Mouse (Mus musculus): ENCODE measurements at regions not wholly inside any gene's neighbourhood (a gene's known extent, or its start where the extent isn't known, plus 50 kb on each side); places are given as distances from the start of the nearest gene placed in this dataset.
"Not testable (repeated sequence)": the region's sequence is repeated elsewhere in the genome, so short reads cannot be mapped to it uniquely, and the experiment has no call there.

- no peak for DNase-seq (ENCODE audit: low spot score)
Measured at GRCm38 (mm10) chr8:109311484-109312210, 182.2 kb upstream of the Pmfbp1 start.

GRCm38 (mm10) chr8:109312731-109313130 lies 181.1 kb upstream of the Pmfbp1 start:
- no peak for DNase-seq (ENCODE audit: low spot score)

GRCm38 (mm10) chr8:109320955-109321354 lies 172.9 kb upstream of the Pmfbp1 start:
- DNase-seq (ENCODE audit: low spot score): no peak

GRCm38 (mm10) chr8:109323351-109323750 lies 170.5 kb upstream of the Pmfbp1 start:
- no peak for DNase-seq (ENCODE audit: low spot score)

GRCm38 (mm10) chr8:109324241-109324640 lies 169.6 kb upstream of the Pmfbp1 start:
- DNase-seq (ENCODE audit: low spot score): no peak

- no peak for DNase-seq (ENCODE audit: low spot score)
Measured at GRCm38 (mm10) chr8:109336203-109336602, 157.6 kb upstream of the Pmfbp1 start.

- DNase-seq (ENCODE audit: low spot score): no peak
Measured at GRCm38 (mm10) chr8:109338220-109338835, 155.5 kb upstream of the Pmfbp1 start.

- DNase-seq (ENCODE audit: low spot score): not testable (repeated sequence)
Measured at GRCm38 (mm10) chr8:109340647-109341046, 153.2 kb upstream of the Pmfbp1 start.

- no peak for DNase-seq (ENCODE audit: low spot score)
Measured at GRCm38 (mm10) chr8:109355168-109355567, 138.7 kb upstream of the Pmfbp1 start.

- DNase-seq (ENCODE audit: low spot score): no peak
Measured at GRCm38 (mm10) chr8:109359396-109360051, 134.3 kb upstream of the Pmfbp1 start.

GRCm38 (mm10) chr8:109360081-109360715 lies 133.6 kb upstream of the Pmfbp1 start:
- DNase-seq (ENCODE audit: low spot score): no peak

- DNase-seq (ENCODE audit: low spot score): no peak
Measured at GRCm38 (mm10) chr8:109360904-109361303, 132.9 kb upstream of the Pmfbp1 start.

- no peak for DNase-seq (ENCODE audit: low spot score)
Measured at GRCm38 (mm10) chr8:109361575-109362361, 132.1 kb upstream of the Pmfbp1 start.

GRCm38 (mm10) chr8:109363185-109363845 lies 130.5 kb upstream of the Pmfbp1 start:
- no peak for DNase-seq (ENCODE audit: low spot score)

GRCm38 (mm10) chr8:109373977-109374376 lies 119.8 kb upstream of the Pmfbp1 start:
- no peak for DNase-seq (ENCODE audit: low spot score)

GRCm38 (mm10) chr8:109384881-109385280 lies 108.9 kb upstream of the Pmfbp1 start:
- DNase-seq (ENCODE audit: low spot score): no peak

GRCm38 (mm10) chr8:109395133-109395855 lies 98.5 kb upstream of the Pmfbp1 start:
- DNase-seq (ENCODE audit: low spot score): no peak

GRCm38 (mm10) chr8:109399616-109400015 lies 94.2 kb upstream of the Pmfbp1 start:
- DNase-seq (ENCODE audit: low spot score): no peak

- DNase-seq (ENCODE audit: low spot score): no peak
Measured at GRCm38 (mm10) chr8:109400192-109400591, 93.6 kb upstream of the Pmfbp1 start.

GRCm38 (mm10) chr8:109407913-109408312 lies 85.9 kb upstream of the Pmfbp1 start:
- no peak for DNase-seq (ENCODE audit: low spot score)

- DNase-seq (ENCODE audit: low spot score): no peak
Measured at GRCm38 (mm10) chr8:109410531-109410930, 83.3 kb upstream of the Pmfbp1 start.
